Mouse (Mus musculus) stomach, postnatal 0 days (tissue): ENCODE results near the gene Agpat2. TPM values are rescaled to one million over a fixed set of nuclear protein-coding genes. Genes with fewer than 3 reads are reported as not detected.
A peak's percentile ranks its signal among the peaks of the same experiment; 100 is the strongest.

ENCODE experiments used
- ATAC-seq: fragments of 200-750 bp; cut with Nextera tagmentation; 2 replicates; pipeline ENCODE4 v1.8.0; 2017; ENCODE audit not compliant: low FRiP score, low TSS enrichment
- DNase-seq: peaks from one replicate; pipeline ENCODE4 v3.0.0-alpha.2; 2016; ENCODE audit warnings: low spot score
- H3K27ac ChIP-seq: fragments of 300-500 bp; sonication (generic); replicated peaks from 2 replicates; pipeline ENCODE4 v1.5.1; 2014; ENCODE audit warnings: mild to moderate bottlenecking, control low read depth
- H3K27me3 ChIP-seq: fragments of 300-500 bp; sonication (generic); 2 replicates; pipeline ENCODE4 v1.6.1; 2014; ENCODE audit warnings: low read length; ENCODE audit not compliant: control insufficient read depth, insufficient read depth
- H3K36me3 ChIP-seq: fragments of 300-500 bp; sonication (generic); 2 replicates; pipeline ENCODE4 v1.6.1; 2014; ENCODE audit warnings: low read length, mixed read lengths; ENCODE audit not compliant: control insufficient read depth, insufficient read depth
- H3K4me1 ChIP-seq: fragments of 300-500 bp; sonication (generic); replicated peaks from 2 replicates; pipeline ENCODE4 v1.6.1; 2014; ENCODE audit warnings: antibody characterized with exemption; ENCODE audit not compliant: control insufficient read depth, insufficient read depth
- H3K4me2 ChIP-seq: fragments of 300-500 bp; sonication (generic); replicated peaks from 2 replicates; pipeline ENCODE4 v1.6.1; 2014; ENCODE audit warnings: low read depth, mild to moderate bottlenecking, control low read depth, moderate library complexity
- H3K4me3 ChIP-seq: fragments of 300-500 bp; sonication (generic); 2 replicates; pipeline ENCODE4 v1.5.1; 2014; ENCODE audit warnings: low read depth, low read length, control low read depth
- H3K9ac ChIP-seq: fragments of 300-500 bp; sonication (generic); 2 replicates; pipeline ENCODE4 v1.6.1; 2014; ENCODE audit warnings: mild to moderate bottlenecking, low read length, control low read depth, mixed read lengths
- H3K9me3 ChIP-seq: fragments of 300-500 bp; sonication (generic); 2 replicates; pipeline ENCODE4 v1.6.1; 2016; ENCODE audit warnings: low read length; ENCODE audit not compliant: control insufficient read depth
- CTCF ChIP-seq: IDR thresholded peaks from 2 replicates; pipeline ENCODE4 v1.5.1; 2016; ENCODE audit warnings: antibody characterized with exemption, low read depth, mild to moderate bottlenecking, moderate library complexity
- EP300 ChIP-seq: optimal IDR thresholded peaks from 2 replicates; pipeline ENCODE3; 2016; ENCODE audit warnings: antibody characterized with exemption
- WGBS: fragments of 180-500 bp; shearing (Covaris S2); extraction: QIAGEN DNeasy Blood & Tissue Kit; methylation state at CpG from one replicate; pipeline ENCODE4 v1.1.7; 2014; 5-methylcytosine and 5-hydroxymethylcytosine counted together
- polyA plus RNA-seq: library from polyadenylated mRNA; unstranded; fragments of >200 nt; fragmentation: Nextera tagmentation; extraction: Ambion mirVana; gene quantifications from 2 replicates; pipeline ENCODE4 v1.2.1, GENCODE M21; 2015

The Agpat2 gene
- polyA plus RNA-seq, 1 experiment from 2014 or later: 109 TPM

GRCm38 (mm10) chr2:26615459-26616124 is 11.4 kb upstream of the Agpat2 start:
- Histone ChIP-seq H3K4me3 (no peak overlapping the region), H3K27me3 (no peaks in the 10 kb centered on the region), H3K27ac (peak overlapping the region; percentile 24; the same call in 1 of the 2 replicates), H3K9ac (no peak overlapping the region), H3K9me3 (no peaks in the 10 kb centered on the region), H3K4me2 (no peak overlapping the region), H3K36me3 (no peaks in the 10 kb centered on the region), H3K4me1 (no peaks in the 10 kb centered on the region)
- ATAC-seq (no peak), DNase-seq (no peak)
- 82% methylated on average over 4 of the region's 4 CpGs for WGBS
- no peak for TF ChIP-seq CTCF
- no peak for TF ChIP-seq EP300

GRCm38 (mm10) chr2:26614903-26615302 is 10.7 kb upstream of the Agpat2 start:
- Histone ChIP-seq H3K4me3 (no peak overlapping the region), H3K36me3 (no peaks in the 10 kb centered on the region), H3K27ac (no peak overlapping the region), H3K27me3 (no peaks in the 10 kb centered on the region), H3K9me3 (no peaks in the 10 kb centered on the region), H3K4me1 (no peaks in the 10 kb centered on the region; the same call in 1 of the 2 replicates), H3K9ac (no peak overlapping the region), H3K4me2 (no peak overlapping the region)
- WGBS: 81% methylated on average over 5 of the region's 5 CpGs
- ATAC-seq: no peak
- no peak for DNase-seq
- TF ChIP-seq CTCF: no peak
- TF ChIP-seq EP300: no peak

- Histone ChIP-seq H3K4me1 (peaks cover 3% of the 10 kb centered on the region; the same call in 1 of the 2 replicates), H3K4me3 (no peak overlapping the region), H3K27me3 (no peaks in the 10 kb centered on the region), H3K9ac (no peak overlapping the region), H3K27ac (peak overlapping the region; percentile 75), H3K4me2 (no peak overlapping the region), H3K9me3 (no peaks in the 10 kb centered on the region), H3K36me3 (no peaks in the 10 kb centered on the region)
- no peak for TF ChIP-seq CTCF
- no peak for TF ChIP-seq EP300
- ATAC-seq (peak; percentile 58), DNase-seq (peak; percentile 54)
These were observed 7.7 kb upstream of the Agpat2 start for GRCm38 (mm10) chr2:26611896-26612295.

- no peak overlapping the region for H3K4me2 ChIP-seq
- H3K27ac ChIP-seq: peak overlapping the region; percentile 75
- peak; percentile 93 for ATAC-seq
- no peak overlapping the region for H3K9ac ChIP-seq
- H3K36me3 ChIP-seq: no peaks in the 10 kb centered on the region
- peak; percentile 86 for DNase-seq
- no peaks in the 10 kb centered on the region for H3K27me3 ChIP-seq
- TF ChIP-seq CTCF (no peak), EP300 (no peak)
- H3K4me3 ChIP-seq: no peak overlapping the region
- no peaks in the 10 kb centered on the region for H3K9me3 ChIP-seq
- peaks cover 4% of the 10 kb centered on the region; the same call in 1 of the 2 replicates for H3K4me1 ChIP-seq
These were observed 6.8 kb upstream of the Agpat2 start for GRCm38 (mm10) chr2:26611054-26611453.

GRCm38 (mm10) chr2:26610526-26610925 is 6.3 kb upstream of the Agpat2 start:
- no peak overlapping the region for H3K9ac ChIP-seq
- no peak for ATAC-seq
- TF ChIP-seq CTCF (no peak), EP300 (no peak)

GRCm38 (mm10) chr2:26609261-26609661 is 5.0 kb upstream of the Agpat2 start:
- TF ChIP-seq EP300: no peak
- TF ChIP-seq CTCF: no peak
- H3K27me3 ChIP-seq: no peaks in the 10 kb centered on the region
- H3K27ac ChIP-seq: peak overlapping the region; percentile 14; the same call in 1 of the 2 replicates
- no peaks in the 10 kb centered on the region for H3K36me3 ChIP-seq
- no peak for ATAC-seq
- H3K9me3 ChIP-seq: no peaks in the 10 kb centered on the region
- no peak overlapping the region for H3K9ac ChIP-seq
- H3K4me1 ChIP-seq: peaks cover 4% of the 10 kb centered on the region; the same call in 1 of the 2 replicates
- H3K4me2 ChIP-seq: no peak overlapping the region
- no peak overlapping the region for H3K4me3 ChIP-seq
- DNase-seq: no peak

More at GRCm38 (mm10) chr2:26610526-26610925, 6.3 kb upstream of the Agpat2 start:
- no peak overlapping the region for H3K4me2 ChIP-seq
- no peak overlapping the region for H3K4me3 ChIP-seq
- WGBS: 73% methylated on average over 3 of the region's 3 CpGs
- no peaks in the 10 kb centered on the region for H3K36me3 ChIP-seq
- peak overlapping the region; percentile 46; the same call in 1 of the 2 replicates for H3K27ac ChIP-seq
- peaks cover 4% of the 10 kb centered on the region; the same call in 1 of the 2 replicates for H3K4me1 ChIP-seq
- H3K27me3 ChIP-seq: no peaks in the 10 kb centered on the region
- DNase-seq: no peak
- no peaks in the 10 kb centered on the region for H3K9me3 ChIP-seq
